8 mouse cellular contexts compared by ENCODE assay signal in the genomic region with DNA sequence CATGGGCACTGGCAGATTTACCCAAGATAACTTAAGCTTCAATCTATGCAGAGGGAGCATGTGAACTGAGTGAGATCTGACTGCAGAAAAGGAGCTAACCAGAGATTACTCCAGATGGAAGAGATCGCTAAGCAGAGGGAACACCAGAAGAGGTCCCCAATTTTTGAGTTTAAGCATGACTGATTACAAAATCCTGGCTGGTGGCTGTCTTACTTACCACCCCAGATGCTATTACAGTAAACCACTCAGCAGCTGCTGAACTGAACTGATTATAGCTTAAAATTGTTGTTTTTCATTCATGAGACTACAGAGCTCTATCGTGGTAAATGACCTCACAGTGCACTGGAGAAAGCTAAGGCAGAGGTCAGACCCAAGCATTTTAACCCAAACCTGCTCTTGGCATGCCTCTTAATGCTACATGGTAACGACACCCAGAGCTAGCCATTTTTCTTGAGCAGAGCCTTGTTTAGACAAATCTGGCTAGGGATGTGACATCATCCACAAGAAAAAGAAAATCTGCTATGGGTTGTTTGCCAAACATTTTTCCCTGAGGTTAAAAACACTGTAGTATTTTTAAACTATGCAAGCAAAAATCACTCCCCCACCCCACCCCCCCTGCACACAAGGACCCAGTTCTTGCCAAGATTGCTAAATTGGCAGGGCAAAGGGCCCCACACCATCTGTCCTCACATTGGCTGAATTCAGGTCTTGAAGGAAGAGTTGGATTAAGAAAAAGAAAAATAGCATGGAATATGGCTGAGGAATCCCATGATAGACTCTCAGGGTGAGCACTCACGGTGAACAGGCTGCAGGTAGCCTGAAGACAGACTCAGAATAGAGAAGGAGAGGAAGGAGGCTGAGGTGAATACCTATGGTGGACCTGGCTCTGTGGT. TPM values are rescaled to one million over a fixed set of nuclear protein-coding genes. Genes with fewer than 3 reads are reported as not detected.
DNase-seq lines count a peak whose midpoint lies in the region; ATAC-seq lines count a peak whose summit lies in the region.

No protein-coding gene starts in this region.

- intact Hi-C loops in heart, postnatal 25 days (cut with DNase I), result no loop called here

- no peak for ATAC-seq in inflammation-experienced regulatory T-cells, adult 6 months

- DNase-seq in heart, adult 8-10 months (ENCODE audit: low spot score), result peak; percentile 54
- no peak for DNase-seq in heart, postnatal 25 days (ENCODE audit: low spot score)
- peak; percentile 6 for DNase-seq in NIH3T3 (ENCODE audit: low read depth)
- DNase-seq in cerebellum, postnatal 10 days, result peak; percentile 83 to 84
- peak; percentile 15 for DNase-seq in layer of hippocampus, adult 9-10 months (ENCODE audit: low spot score)
- no peak for DNase-seq in thymus, postnatal 25 days
- no peak for DNase-seq in adrenal gland, postnatal 25 days

RNA-seq across cellular contexts. Expression of gene Clnk, which starts 5.4 kb away (rescaled TPM):
- total RNA-seq in heart, adult 8-10 months (2022), result not detected
- not detected for total RNA-seq in heart, postnatal 25 days (2021)
- total RNA-seq in adrenal gland, postnatal 25 days (2021), result not detected in 2 replicates
- not detected for polyA plus RNA-seq in inflammation-experienced regulatory T-cells, adult 6 months (2017; shearing (Covaris generic))

Comparison
In these comparisons a context has a peak if more than half of its experiments do, and no peak if none do; other contexts are left out.
1. DNase-seq: peak in heart, adult 8-10 months (single experiment), NIH3T3 (single experiment), cerebellum, postnatal 10 days (2 of 2) and layer of hippocampus, adult 9-10 months (single experiment); none in heart, postnatal 25 days (single experiment), thymus, postnatal 25 days (single experiment) and adrenal gland, postnatal 25 days (single experiment).